Mouse (Mus musculus) B cell, adult 67 days (primary cell): ENCODE data around the gene 8030411F24Rik. TPM values are rescaled to one million over a fixed set of nuclear protein-coding genes. Genes with fewer than 3 reads are reported as not detected.

Source experiments
- total RNA-seq, 2 experiments: library from RNA; stranded (reverse); gene quantifications; 4 replicates each; pipeline ENCODE4 v1.2.4; 2023

Gene 8030411F24Rik
- not detected for total RNA-seq

GRCm38 (mm10) chr2:148781709-148782108 lies at the start of gene 8030411F24Rik:
TSS of gene 8030411F24Rik (plus strand) at chr2:148782009.

GRCm38 (mm10) chr2:148732327-148733000 lies 49.3 kb upstream of the 8030411F24Rik start, which contains the start of gene Napb:
TSS of gene Napb (minus strand) at chr2:148732467.

GRCm38 (mm10) chr2:148750058-148750457 lies 31.8 kb upstream of the 8030411F24Rik start, which contains the start of gene Cstl1:
TSS of gene Cstl1 (plus strand) at chr2:148750358.

GRCm38 (mm10) chr2:148771397-148771796 lies 10.4 kb upstream of the 8030411F24Rik start, which contains the start of gene Cst11:
TSS of gene Cst11 (minus strand) at chr2:148771497.

GRCm38 (mm10) chr2:148789142-148789541 lies 7.3 kb downstream of the 8030411F24Rik start, which contains the start of gene Cst12:
TSS of gene Cst12 (plus strand) at chr2:148789361.

GRCm38 (mm10) chr2:148798485-148798884 lies 16.7 kb downstream of the 8030411F24Rik start, which contains the start of gene Cst8:
TSS of gene Cst8 (plus strand) at chr2:148798785.

GRCm38 (mm10) chr2:148819909-148820308 lies 38.1 kb downstream of the 8030411F24Rik start, which contains the start of gene Cst13:
TSS of gene Cst13 (plus strand) at chr2:148820081.

GRCm38 (mm10) chr2:148834912-148835311 lies 53.1 kb downstream of the 8030411F24Rik start, which contains the start of gene Cst9:
TSS of gene Cst9 (plus strand) at chr2:148835147.

Other genes starting within 250 kb of the 8030411F24Rik start
- gene Nxt1, start 109.4 kb upstream of the 8030411F24Rik start, total RNA-seq: 10 to 100 TPM; 17.8 to 21.2 TPM
- gene Gzf1, start 101.0 kb upstream of the 8030411F24Rik start, total RNA-seq: 10 to 100 TPM; 10.6 to 12.8 TPM
- under 1 TPM; 0.65 to 0.96 TPM for gene Napb, start 49.5 kb upstream of the 8030411F24Rik start, total RNA-seq
- not detected for gene Cstl1, start 31.7 kb upstream of the 8030411F24Rik start, total RNA-seq
- not detected for gene Cst11, start 10.5 kb upstream of the 8030411F24Rik start, total RNA-seq
- not detected for gene Cst12, start 7.4 kb downstream of the 8030411F24Rik start, total RNA-seq
- gene Cst8, start 16.8 kb downstream of the 8030411F24Rik start, total RNA-seq: not detected
- not detected for gene Cst13, start 38.1 kb downstream of the 8030411F24Rik start, total RNA-seq
- not detected for gene Cst9, start 53.1 kb downstream of the 8030411F24Rik start, total RNA-seq
- not detected for gene 9230104L09Rik, start 83.0 kb downstream of the 8030411F24Rik start, total RNA-seq
- gene Cst3, start 93.7 kb downstream of the 8030411F24Rik start, total RNA-seq: 100 to 1,000 TPM; 173 to 181 TPM
- not detected for gene Gm1330, start 221.2 kb downstream of the 8030411F24Rik start, total RNA-seq
- gene Gm10750, start 235.2 kb downstream of the 8030411F24Rik start, total RNA-seq: not detected